Mouse (Mus musculus) stomach, postnatal 0 days (tissue): ENCODE data around the gene Trim2.

Experiments
- CTCF ChIP-seq: IDR thresholded peaks from 2 replicates; pipeline ENCODE4 v1.5.1; 2016; ENCODE audit warnings: antibody characterized with exemption, low read depth, mild to moderate bottlenecking, moderate library complexity
- EP300 ChIP-seq: optimal IDR thresholded peaks from 2 replicates; pipeline ENCODE3; 2016; ENCODE audit warnings: antibody characterized with exemption

DNA sequence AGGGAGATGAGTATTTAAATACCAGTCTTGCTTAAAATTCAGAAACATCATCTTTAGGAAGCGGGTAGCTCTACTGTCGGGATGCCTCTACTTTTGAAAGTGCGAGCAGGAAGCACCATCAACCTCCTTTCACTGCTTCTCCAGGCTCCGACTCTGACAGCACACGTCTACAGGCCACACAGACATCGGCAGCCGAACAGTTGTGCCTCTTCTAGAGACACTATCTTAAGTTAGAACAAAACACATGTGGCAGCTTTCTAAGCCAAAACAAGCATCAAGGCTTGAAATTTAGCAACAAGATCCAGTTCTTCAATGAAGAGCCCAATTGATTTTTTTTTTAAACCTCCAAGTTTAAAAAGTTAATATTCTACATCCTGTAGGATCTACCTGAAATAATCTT is 188.5 kb downstream of the Trim2 start:
- TF ChIP-seq CTCF (no peak), EP300 (no peak)
